Mouse (Mus musculus): ENCODE measurements around the gene Sh3kbp1. TPM values are rescaled to one million over a fixed set of nuclear protein-coding genes. Genes with fewer than 3 reads are reported as not detected.

The Sh3kbp1 gene
- polyA plus RNA-seq, 1 experiment from 2014 or later, result 166 TPM

- H3K9ac ChIP-seq (ENCODE audit: low read length), result no peak overlapping the region
- WGBS, result 50% methylated on average over 1 of the region's 1 CpGs
- ATAC-seq (replicated peaks; ENCODE audit: extremely low read depth, insufficient read depth, low FRiP score), result no peak
- no peaks in the 10 kb centered on the region for H3K27me3 ChIP-seq (ENCODE audit: control insufficient read depth, insufficient read depth, low read length)
- H3K9me3 ChIP-seq (replicated peaks; ENCODE audit: control insufficient read depth, low read length), result no peaks in the 10 kb centered on the region
- H3K4me1 ChIP-seq (ENCODE audit: control insufficient read depth, insufficient read depth, low read length), result no peaks in the 10 kb centered on the region
- H3K4me2 ChIP-seq (ENCODE audit: low read depth, low read length), result no peak overlapping the region
- H3K27ac ChIP-seq (ENCODE audit: low read length), result no peak overlapping the region
- H3K4me3 ChIP-seq (ENCODE audit: low read length), result no peak overlapping the region
- no peaks in the 10 kb centered on the region for H3K36me3 ChIP-seq (ENCODE audit: control insufficient read depth, insufficient read depth)
Measured at GRCm38 (mm10) chrX:159858126-159858525, 231.1 kb downstream of the Sh3kbp1 start.

- Histone ChIP-seq H3K4me1 (ENCODE audit: control insufficient read depth, insufficient read depth, low read length) (no peaks in the 10 kb centered on the region), H3K27me3 (ENCODE audit: control insufficient read depth, insufficient read depth, low read length) (no peaks in the 10 kb centered on the region), H3K9me3 (replicated peaks; ENCODE audit: control insufficient read depth, low read length) (no peaks in the 10 kb centered on the region), H3K4me2 (ENCODE audit: low read depth, low read length) (no peak overlapping the region), H3K4me3 (ENCODE audit: low read length) (no peak overlapping the region), H3K36me3 (ENCODE audit: control insufficient read depth, insufficient read depth) (no peaks in the 10 kb centered on the region), H3K27ac (ENCODE audit: low read length) (no peak overlapping the region), H3K9ac (ENCODE audit: low read length) (no peak overlapping the region)
- no peak for ATAC-seq (replicated peaks; ENCODE audit: extremely low read depth, insufficient read depth, low FRiP score)
- 63% methylated on average over 3 of the region's 3 CpGs for WGBS
Measured at GRCm38 (mm10) chrX:159860841-159861530, 233.9 kb downstream of the Sh3kbp1 start.

- no peaks in the 10 kb centered on the region for H3K27me3 ChIP-seq (ENCODE audit: control insufficient read depth, insufficient read depth, low read length)
- H3K4me3 ChIP-seq (ENCODE audit: low read length), result no peak overlapping the region
- no peak overlapping the region for H3K4me2 ChIP-seq (ENCODE audit: low read depth, low read length)
- no peak overlapping the region for H3K27ac ChIP-seq (ENCODE audit: low read length)
- no peaks in the 10 kb centered on the region for H3K36me3 ChIP-seq (ENCODE audit: control insufficient read depth, insufficient read depth)
- 60% methylated on average over 3 of the region's 3 CpGs for WGBS
- no peak for ATAC-seq (replicated peaks; ENCODE audit: extremely low read depth, insufficient read depth, low FRiP score)
- no peaks in the 10 kb centered on the region for H3K4me1 ChIP-seq (ENCODE audit: control insufficient read depth, insufficient read depth, low read length)
- H3K9me3 ChIP-seq (replicated peaks; ENCODE audit: control insufficient read depth, low read length), result no peaks in the 10 kb centered on the region
- no peak overlapping the region for H3K9ac ChIP-seq (ENCODE audit: low read length)
Measured at GRCm38 (mm10) chrX:159867660-159868059, 240.6 kb downstream of the Sh3kbp1 start.

GRCm38 (mm10) chrX:159872521-159872920, 245.4 kb downstream of the Sh3kbp1 start:
- H3K4me3 ChIP-seq (ENCODE audit: low read length), result no peak overlapping the region
- no peaks in the 10 kb centered on the region for H3K27me3 ChIP-seq (ENCODE audit: control insufficient read depth, insufficient read depth, low read length)
- no peak overlapping the region for H3K9ac ChIP-seq (ENCODE audit: low read length)
- no peaks in the 10 kb centered on the region for H3K9me3 ChIP-seq (replicated peaks; ENCODE audit: control insufficient read depth, low read length)
- no peaks in the 10 kb centered on the region for H3K4me1 ChIP-seq (ENCODE audit: control insufficient read depth, insufficient read depth, low read length)
- H3K4me2 ChIP-seq (ENCODE audit: low read depth, low read length), result no peak overlapping the region
- H3K27ac ChIP-seq (ENCODE audit: low read length), result no peak overlapping the region
- WGBS, result 74% methylated on average over 2 of the region's 2 CpGs
- H3K36me3 ChIP-seq (ENCODE audit: control insufficient read depth, insufficient read depth), result no peaks in the 10 kb centered on the region
- no peak for ATAC-seq (replicated peaks; ENCODE audit: extremely low read depth, insufficient read depth, low FRiP score)

DNA sequence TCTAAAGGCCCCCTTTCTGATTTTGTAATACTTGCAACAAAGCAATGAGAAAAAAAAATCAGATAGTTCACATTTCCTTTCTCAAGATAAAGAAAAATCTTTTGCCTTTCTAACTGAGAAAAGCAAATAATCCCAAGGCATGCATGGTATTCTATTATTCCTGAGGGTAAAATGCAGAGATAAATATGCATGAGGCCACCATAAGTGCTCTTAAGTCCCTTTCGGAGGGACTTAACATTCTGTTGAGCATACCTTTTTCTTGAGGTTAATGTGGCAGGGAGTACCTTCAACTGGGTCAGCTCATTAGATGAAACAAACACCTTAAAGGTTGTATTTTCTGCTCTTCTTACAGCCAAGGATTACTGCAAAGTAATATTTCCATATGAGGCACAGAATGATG, 250.7 kb downstream of the Sh3kbp1 start:
- Histone ChIP-seq H3K27ac (ENCODE audit: low read length) (no peak overlapping the region), H3K36me3 (ENCODE audit: control insufficient read depth, insufficient read depth) (no peaks in the 10 kb centered on the region), H3K4me3 (ENCODE audit: low read length) (no peak overlapping the region), H3K4me2 (ENCODE audit: low read depth, low read length) (no peak overlapping the region), H3K9ac (ENCODE audit: low read length) (no peak overlapping the region), H3K9me3 (replicated peaks; ENCODE audit: control insufficient read depth, low read length) (no peaks in the 10 kb centered on the region), H3K27me3 (ENCODE audit: control insufficient read depth, insufficient read depth, low read length) (no peaks in the 10 kb centered on the region), H3K4me1 (ENCODE audit: control insufficient read depth, insufficient read depth, low read length) (no peaks in the 10 kb centered on the region)
- WGBS, result 65% methylated on average over 1 of the region's 1 CpGs
- no peak for ATAC-seq (replicated peaks; ENCODE audit: extremely low read depth, insufficient read depth, low FRiP score)

GRCm38 (mm10) chrX:159879455-159879854, 252.4 kb downstream of the Sh3kbp1 start:
- H3K27me3 ChIP-seq (ENCODE audit: control insufficient read depth, insufficient read depth, low read length), result no peaks in the 10 kb centered on the region
- no peak for ATAC-seq (replicated peaks; ENCODE audit: extremely low read depth, insufficient read depth, low FRiP score)
- no peaks in the 10 kb centered on the region for H3K4me1 ChIP-seq (ENCODE audit: control insufficient read depth, insufficient read depth, low read length)
- 54% methylated on average over 3 of the region's 3 CpGs for WGBS
- no peak overlapping the region for H3K4me3 ChIP-seq (ENCODE audit: low read length)
- H3K27ac ChIP-seq (ENCODE audit: low read length), result no peak overlapping the region
- H3K36me3 ChIP-seq (ENCODE audit: control insufficient read depth, insufficient read depth), result no peaks in the 10 kb centered on the region
- no peak overlapping the region for H3K4me2 ChIP-seq (ENCODE audit: low read depth, low read length)
- no peak overlapping the region for H3K9ac ChIP-seq (ENCODE audit: low read length)
- H3K9me3 ChIP-seq (replicated peaks; ENCODE audit: control insufficient read depth, low read length), result no peaks in the 10 kb centered on the region

- Histone ChIP-seq H3K9ac (ENCODE audit: low read length) (no peak overlapping the region), H3K36me3 (ENCODE audit: control insufficient read depth, insufficient read depth) (no peaks in the 10 kb centered on the region), H3K4me3 (ENCODE audit: low read length) (no peak overlapping the region), H3K4me1 (ENCODE audit: control insufficient read depth, insufficient read depth, low read length) (no peaks in the 10 kb centered on the region), H3K9me3 (replicated peaks; ENCODE audit: control insufficient read depth, low read length) (no peaks in the 10 kb centered on the region), H3K4me2 (ENCODE audit: low read depth, low read length) (no peak overlapping the region), H3K27me3 (ENCODE audit: control insufficient read depth, insufficient read depth, low read length) (no peaks in the 10 kb centered on the region), H3K27ac (ENCODE audit: low read length) (no peak overlapping the region)
- no peak for ATAC-seq (replicated peaks; ENCODE audit: extremely low read depth, insufficient read depth, low FRiP score)
- 70% methylated on average over 5 of the region's 5 CpGs for WGBS
Measured at GRCm38 (mm10) chrX:159881576-159881975, 254.5 kb downstream of the Sh3kbp1 start.

DNA sequence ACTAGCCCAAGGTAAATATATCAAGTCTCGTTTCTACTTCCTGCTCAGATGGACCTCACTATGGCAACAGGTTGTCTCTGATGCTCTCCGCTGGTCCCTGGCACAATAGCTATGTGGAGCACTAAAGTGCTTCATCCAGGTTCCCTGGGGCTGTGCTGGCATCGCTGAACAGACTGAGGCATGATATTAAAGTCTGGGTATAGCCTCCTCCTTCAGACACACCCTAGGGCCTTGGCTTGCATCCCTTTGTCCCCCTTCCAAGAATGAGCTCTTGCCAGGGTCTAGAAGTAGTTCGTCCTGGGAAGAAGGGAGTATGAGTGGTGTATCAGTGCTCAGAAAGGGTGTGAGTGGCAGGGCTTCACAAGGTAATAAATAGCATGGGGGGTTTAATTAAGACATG, 269.5 kb downstream of the Sh3kbp1 start:
- H3K9ac ChIP-seq (ENCODE audit: low read length), result no peak overlapping the region
- no peaks in the 10 kb centered on the region for H3K9me3 ChIP-seq (replicated peaks; ENCODE audit: control insufficient read depth, low read length)
- no peaks in the 10 kb centered on the region for H3K36me3 ChIP-seq (ENCODE audit: control insufficient read depth, insufficient read depth)
- H3K4me1 ChIP-seq (ENCODE audit: control insufficient read depth, insufficient read depth, low read length), result no peaks in the 10 kb centered on the region
- ATAC-seq (replicated peaks; ENCODE audit: extremely low read depth, insufficient read depth, low FRiP score), result no peak
- H3K27me3 ChIP-seq (ENCODE audit: control insufficient read depth, insufficient read depth, low read length), result no peaks in the 10 kb centered on the region
- no peak overlapping the region for H3K27ac ChIP-seq (ENCODE audit: low read length)
- H3K4me3 ChIP-seq (ENCODE audit: low read length), result no peak overlapping the region
- H3K4me2 ChIP-seq (ENCODE audit: low read depth, low read length), result no peak overlapping the region
- WGBS, result 68% methylated on average over 4 of the region's 4 CpGs

DNA sequence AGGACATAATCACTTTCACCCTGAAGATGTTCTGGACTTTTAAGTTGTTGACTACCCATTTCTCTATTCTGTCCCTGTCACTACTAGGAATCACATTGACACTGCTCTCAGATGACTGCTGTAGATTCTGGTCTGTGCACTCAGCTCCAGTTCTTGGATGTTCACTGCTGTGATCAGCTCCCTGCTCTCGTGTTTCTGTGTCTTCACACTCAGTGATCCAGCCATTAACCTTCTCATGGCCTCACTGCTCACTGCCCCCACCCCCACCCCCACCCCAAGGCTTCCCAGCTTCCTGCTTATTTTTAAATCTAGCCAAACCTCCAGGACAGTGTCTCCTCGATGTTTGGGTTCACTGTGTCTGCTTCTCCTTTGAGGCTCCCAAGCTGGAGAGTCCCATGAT, 271.0 kb downstream of the Sh3kbp1 start:
- WGBS, result 43% methylated on average over 2 of the region's 2 CpGs

More for the DNA sequence above, 271.0 kb downstream of the Sh3kbp1 start:
- ATAC-seq (replicated peaks; ENCODE audit: extremely low read depth, insufficient read depth, low FRiP score), result no peak
- no peaks in the 10 kb centered on the region for H3K4me1 ChIP-seq (ENCODE audit: control insufficient read depth, insufficient read depth, low read length)
- no peak overlapping the region for H3K4me2 ChIP-seq (ENCODE audit: low read depth, low read length)
- no peaks in the 10 kb centered on the region for H3K9me3 ChIP-seq (replicated peaks; ENCODE audit: control insufficient read depth, low read length)
- H3K9ac ChIP-seq (ENCODE audit: low read length), result no peak overlapping the region
- no peak overlapping the region for H3K27ac ChIP-seq (ENCODE audit: low read length)
- peaks cover 3% of the 10 kb centered on the region; the same call in 1 of the 2 replicates for H3K27me3 ChIP-seq (ENCODE audit: control insufficient read depth, insufficient read depth, low read length)
- no peaks in the 10 kb centered on the region for H3K36me3 ChIP-seq (ENCODE audit: control insufficient read depth, insufficient read depth)
- no peak overlapping the region for H3K4me3 ChIP-seq (ENCODE audit: low read length)
